Mouse (Mus musculus) midbrain, postnatal 0 days (tissue): ENCODE results near the gene Rasgef1b. TPM values are rescaled to one million over a fixed set of nuclear protein-coding genes. Genes with fewer than 3 reads are reported as not detected.
A peak's percentile ranks its signal among the peaks of the same experiment; 100 is the strongest.

ENCODE experiments used
- ATAC-seq: fragments of 200-750 bp; cut with Nextera tagmentation; 2 replicates; pipeline ENCODE4 v1.8.0; 2017; ENCODE audit warnings: moderate number of reproducible peaks, mild to moderate bottlenecking, moderate TSS enrichment, moderate library complexity; ENCODE audit not compliant: low FRiP score
- DNase-seq: peaks from one replicate; pipeline ENCODE4 v3.0.0-alpha.2; 2015; ENCODE audit warnings: low spot score
- H3K27ac ChIP-seq: fragments of 300-500 bp; sonication (generic); 2 replicates; pipeline ENCODE4 v1.5.1; 2014; ENCODE audit warnings: low read depth, mild to moderate bottlenecking, low read length, mixed read lengths
- H3K27me3 ChIP-seq: fragments of 300-500 bp; sonication (generic); 2 replicates; pipeline ENCODE4 v1.6.1; 2014; ENCODE audit warnings: low read length, control low read depth, mixed read lengths; ENCODE audit not compliant: insufficient read depth
- H3K36me3 ChIP-seq: fragments of 300-500 bp; sonication (generic); 2 replicates; pipeline ENCODE4 v1.6.1; 2014; ENCODE audit warnings: low read length, control low read depth, mixed read lengths; ENCODE audit not compliant: insufficient read depth
- H3K4me1 ChIP-seq: fragments of 300-500 bp; sonication (generic); 2 replicates; pipeline ENCODE4 v1.6.1; 2014; ENCODE audit warnings: mild to moderate bottlenecking, control low read depth, antibody characterized with exemption, low read length, mixed read lengths; ENCODE audit not compliant: insufficient read depth
- H3K4me2 ChIP-seq: fragments of 300-500 bp; sonication (generic); 2 replicates; pipeline ENCODE4 v1.6.1; 2014; ENCODE audit warnings: low read depth, mild to moderate bottlenecking, low read length, mixed read lengths; ENCODE audit not compliant: poor library complexity, severe bottlenecking
- H3K4me3 ChIP-seq: fragments of 300-500 bp; sonication (generic); 2 replicates; pipeline ENCODE4 v1.5.1; 2014; ENCODE audit warnings: low read depth, mild to moderate bottlenecking, low read length, moderate library complexity
- H3K9ac ChIP-seq: fragments of 300-500 bp; sonication (generic); replicated peaks from 2 replicates; pipeline ENCODE4 v1.6.1; 2014; ENCODE audit warnings: mild to moderate bottlenecking, low read length, moderate library complexity, mixed read lengths; ENCODE audit not compliant: poor library complexity, severe bottlenecking
- H3K9me3 ChIP-seq: fragments of 300-500 bp; sonication (generic); 2 replicates; pipeline ENCODE4 v1.6.1; 2016; ENCODE audit warnings: low read length, control low read depth
- CTCF ChIP-seq: IDR thresholded peaks from 2 replicates; pipeline ENCODE4 v1.5.1; 2016; ENCODE audit warnings: antibody characterized with exemption, mild to moderate bottlenecking
- WGBS: fragments of 180-500 bp; shearing (Covaris S2); extraction: QIAGEN DNeasy Blood & Tissue Kit; methylation state at CpG from one replicate; pipeline ENCODE4 v1.1.7; 2014; 5-methylcytosine and 5-hydroxymethylcytosine counted together
- polyA plus RNA-seq: library from polyadenylated mRNA; unstranded; fragments of >200 nt; fragmentation: Nextera tagmentation; extraction: Ambion mirVana; gene quantifications from 2 replicates; pipeline ENCODE4 v1.2.1, GENCODE M21; 2015
- total RNA-seq: library from RNA; depleted of rRNA; stranded (reverse); fragments of >200 nt; gene quantifications from 2 replicates; pipeline ENCODE4 v1.2.3, GENCODE M21; 2014

Rasgef1b gene
- total and polyA plus RNA-seq, 2 experiments from 2014 or later, result 36.0 to 44.6 TPM

DNA sequence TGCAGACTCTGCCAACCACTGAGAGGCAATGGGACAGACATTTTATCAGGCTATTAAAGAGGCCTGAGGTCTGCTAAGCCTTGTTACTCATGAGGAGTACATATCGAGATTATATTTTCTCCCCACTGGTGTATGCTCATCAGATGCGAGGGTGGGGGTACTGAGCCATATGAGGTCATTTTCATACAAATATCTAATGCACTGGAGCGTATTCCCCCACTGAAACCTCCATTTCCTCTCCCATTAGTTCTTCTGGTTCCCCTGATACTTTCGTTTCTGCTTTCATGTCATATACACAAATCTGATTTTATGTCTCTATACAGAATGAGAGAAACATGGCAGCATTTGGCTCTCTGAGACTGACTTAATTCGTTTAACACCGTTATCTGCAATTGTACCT lies 314.6 kb downstream of the Rasgef1b start:
- Histone ChIP-seq H3K4me3 (no peak overlapping the region), H3K9me3 (no peaks in the 10 kb centered on the region), H3K36me3 (no peaks in the 10 kb centered on the region), H3K27me3 (no peaks in the 10 kb centered on the region), H3K9ac (no peak overlapping the region), H3K4me1 (no peaks in the 10 kb centered on the region), H3K27ac (no peak overlapping the region), H3K4me2 (no peak overlapping the region)
- 87% methylated on average over 6 of the region's 6 CpGs for WGBS
- ATAC-seq (no peak), DNase-seq (no peak)
- TF ChIP-seq CTCF, result no peak

DNA sequence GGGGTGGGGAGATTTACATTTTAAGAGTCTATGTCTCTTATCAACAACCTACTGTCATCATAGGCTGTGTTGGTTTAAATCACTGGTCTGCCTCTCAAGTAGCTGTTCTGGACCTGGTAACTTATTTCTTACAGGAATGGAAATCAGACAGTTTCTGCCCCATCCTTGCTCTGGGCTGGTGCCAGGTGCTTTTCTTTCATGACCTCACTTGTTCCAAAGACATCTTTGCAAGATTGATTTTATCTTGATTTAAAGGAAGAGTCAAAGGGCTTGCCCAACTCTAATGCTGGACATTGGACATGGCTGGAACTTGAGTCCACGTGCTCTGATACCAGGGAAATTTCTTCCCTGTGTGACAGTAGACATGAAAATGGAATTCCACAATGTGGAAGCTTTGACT lies 315.0 kb downstream of the Rasgef1b start:
- H3K9ac ChIP-seq, result no peak overlapping the region
- no peak overlapping the region for H3K4me2 ChIP-seq
- 81% methylated on average over 1 of the region's 1 CpGs for WGBS
- no peak overlapping the region for H3K27ac ChIP-seq
- DNase-seq (no peak), ATAC-seq (no peak)
- H3K4me1 ChIP-seq, result no peaks in the 10 kb centered on the region
- H3K27me3 ChIP-seq, result no peaks in the 10 kb centered on the region
- no peak overlapping the region for H3K4me3 ChIP-seq
- no peaks in the 10 kb centered on the region for H3K9me3 ChIP-seq
- H3K36me3 ChIP-seq, result no peaks in the 10 kb centered on the region
- no peak for TF ChIP-seq CTCF

DNA sequence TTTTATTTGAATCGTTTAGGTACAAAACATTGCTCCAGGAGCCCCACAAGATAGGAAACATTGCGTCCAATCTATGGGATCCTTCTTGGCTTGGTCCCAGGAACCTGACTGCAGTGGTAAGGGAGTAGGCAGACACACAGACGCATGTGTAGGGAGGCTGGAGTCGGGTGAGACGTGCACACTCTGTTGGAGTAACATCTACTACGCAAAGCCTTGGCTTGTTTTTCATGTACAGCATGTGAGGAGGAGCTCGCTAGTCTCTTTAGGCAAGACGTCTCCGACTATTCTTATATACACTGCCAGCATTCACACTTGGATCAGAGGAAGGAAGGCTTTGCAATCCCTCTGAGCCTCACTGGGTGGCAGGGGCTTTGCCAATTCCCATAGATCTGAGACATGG lies 315.5 kb downstream of the Rasgef1b start:
- Histone ChIP-seq H3K9me3 (no peaks in the 10 kb centered on the region), H3K36me3 (no peaks in the 10 kb centered on the region), H3K9ac (no peak overlapping the region), H3K4me3 (no peak overlapping the region), H3K4me2 (no peak overlapping the region), H3K4me1 (no peaks in the 10 kb centered on the region), H3K27ac (no peak overlapping the region), H3K27me3 (no peaks in the 10 kb centered on the region)
- no peak for DNase-seq
- ATAC-seq, result no peak
- WGBS, result 88% methylated on average over 9 of the region's 9 CpGs
- no peak for TF ChIP-seq CTCF

DNA sequence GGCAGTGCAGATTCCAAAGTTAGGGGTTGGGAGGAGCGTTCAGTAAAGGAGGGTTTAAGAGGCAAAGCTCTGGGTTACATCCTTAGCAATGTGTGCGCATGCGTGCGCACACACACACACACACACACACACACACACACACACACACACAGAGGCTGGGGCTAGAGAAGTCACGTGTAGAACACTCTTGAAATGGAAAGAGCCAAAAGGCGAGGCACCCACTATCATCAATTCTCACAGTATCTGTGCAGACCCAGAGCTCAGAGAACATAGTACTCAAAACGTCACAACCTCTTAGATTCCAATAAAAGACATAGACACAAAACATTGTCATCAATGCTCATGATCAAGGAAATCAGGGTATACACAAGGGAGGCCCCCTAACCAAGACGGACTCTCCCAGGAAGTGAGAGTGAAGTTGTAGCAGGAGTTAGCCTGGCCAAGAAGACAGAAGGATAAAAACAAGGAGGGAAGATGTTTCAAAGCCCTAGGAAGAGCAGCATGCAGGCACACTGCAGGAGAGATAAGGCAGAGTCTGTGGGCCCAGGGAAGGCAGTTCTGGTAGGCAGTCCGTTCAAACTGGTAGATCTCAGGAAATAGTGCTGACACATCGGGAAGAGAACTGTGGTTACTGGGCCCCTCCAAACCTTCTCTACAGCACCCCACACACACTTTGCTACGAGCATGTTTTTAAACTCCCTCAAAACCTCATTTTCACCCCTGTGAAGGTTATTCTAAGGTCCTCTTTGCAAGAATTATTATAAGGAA lies 324.3 kb downstream of the Rasgef1b start:
- TF ChIP-seq CTCF, result no peak
- no peak overlapping the region for H3K9ac ChIP-seq
- no peaks in the 10 kb centered on the region for H3K27me3 ChIP-seq
- no peaks in the 10 kb centered on the region for H3K36me3 ChIP-seq
- DNase-seq, result no peak
- H3K4me1 ChIP-seq, result peaks cover 11% of the 10 kb centered on the region; the same call in 1 of the 2 replicates
- H3K4me3 ChIP-seq, result no peak overlapping the region
- H3K27ac ChIP-seq, result no peak overlapping the region
- no peak for ATAC-seq
- no peaks in the 10 kb centered on the region for H3K9me3 ChIP-seq
- H3K4me2 ChIP-seq, result no peak overlapping the region
- WGBS, result 90% methylated on average over 11 of the region's 11 CpGs

DNA sequence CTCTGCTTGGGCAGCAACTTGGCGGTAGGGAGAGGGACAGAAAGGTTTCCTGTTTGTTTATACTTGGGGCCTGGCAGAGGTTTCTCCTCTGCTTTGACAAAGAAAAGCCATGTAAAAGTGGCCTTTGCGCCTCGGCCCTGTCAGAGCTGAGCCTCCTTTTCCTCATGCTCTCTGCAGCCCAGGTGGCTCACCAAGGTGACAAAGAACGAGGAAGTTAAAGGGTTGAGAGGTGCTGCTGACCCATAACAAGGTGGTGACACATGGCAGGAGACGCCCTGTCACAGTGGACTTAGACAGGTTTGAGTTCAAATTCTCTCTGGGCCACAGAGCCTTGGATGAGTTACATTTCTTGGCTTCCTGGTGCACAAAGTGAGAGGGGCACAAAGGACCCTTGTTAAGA lies 325.5 kb downstream of the Rasgef1b start:
- TF ChIP-seq CTCF, result no peak
- Histone ChIP-seq H3K9ac (no peak overlapping the region), H3K4me2 (no peak overlapping the region), H3K36me3 (no peaks in the 10 kb centered on the region), H3K27ac (no peak overlapping the region), H3K9me3 (no peaks in the 10 kb centered on the region), H3K4me1 (peaks cover 11% of the 10 kb centered on the region; the same call in 1 of the 2 replicates), H3K27me3 (no peaks in the 10 kb centered on the region), H3K4me3 (no peak overlapping the region)
- ATAC-seq, result no peak
- no peak for DNase-seq
- WGBS, result 52% methylated on average over 5 of the region's 5 CpGs

DNA sequence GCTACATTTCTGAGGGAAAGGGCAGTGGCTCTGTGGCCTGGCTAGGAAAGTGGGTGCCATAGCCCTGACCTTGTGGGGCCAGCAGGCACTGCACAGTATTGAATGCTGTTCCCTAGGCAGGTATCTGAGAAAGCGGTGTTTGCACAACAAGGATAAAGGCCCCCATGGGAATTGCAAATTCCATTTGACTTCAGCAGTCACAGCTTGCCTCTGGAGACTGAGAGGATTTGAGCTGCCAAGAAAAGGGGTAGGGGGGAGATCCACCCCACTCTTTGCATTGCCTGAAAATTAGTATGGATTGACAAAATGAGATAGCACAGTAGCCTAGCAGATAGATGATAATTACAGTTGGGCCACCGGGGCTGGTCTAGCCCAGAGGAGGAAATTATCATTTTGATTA lies 326.1 kb downstream of the Rasgef1b start:
- Histone ChIP-seq H3K9me3 (no peaks in the 10 kb centered on the region), H3K4me3 (no peak overlapping the region), H3K27ac (no peak overlapping the region), H3K4me2 (no peak overlapping the region), H3K27me3 (no peaks in the 10 kb centered on the region), H3K36me3 (no peaks in the 10 kb centered on the region), H3K4me1 (peaks cover 11% of the 10 kb centered on the region; the same call in 1 of the 2 replicates), H3K9ac (0 out of 2 replicates have a peak overlapping the region, but pooled peaks have one; percentile 29)
- 22% methylated on average over 2 of the region's 2 CpGs for WGBS
- peak; percentile 43 for DNase-seq
- TF ChIP-seq CTCF, result no peak
- peak; percentile 38; the same call in 1 of the 2 replicates for ATAC-seq
